Mouse (Mus musculus) embryonic fibroblast, embryonic 13.5 days (primary cell): ENCODE measurements around the gene D130043K22Rik.

Experiments used
- CTCF ChIP-seq: IDR thresholded peaks from 2 replicates; pipeline ENCODE4 v1.5.1; 2011; ENCODE audit warnings: mild to moderate bottlenecking, control low read depth, low read length, moderate library complexity, borderline replicate concordance; ENCODE audit not compliant: insufficient read depth
- POLR2A ChIP-seq: IDR thresholded peaks from 2 replicates; pipeline ENCODE4 v1.6.1; 2011; ENCODE audit warnings: low read depth, mild to moderate bottlenecking, control low read depth, low read length, moderate library complexity

GRCm38 (mm10) chr13:24830756-24831352, 14.1 kb upstream of the D130043K22Rik start:
- TF ChIP-seq POLR2A (no peak), CTCF (no peak)
